Mouse (Mus musculus) kidney, postnatal 25 days (tissue): Measurements from ENCODE around the gene Hist2h3c2.
"Not testable (repeated sequence)": the region's sequence is repeated elsewhere in the genome, so short reads cannot be mapped to it uniquely, and the experiment has no call there.

ENCODE experiments used
- DNase-seq, 2 experiments: peaks; one replicate each; pipeline ENCODE4 v3.0.0; 2021; ENCODE audit warnings: mixed read lengths in 2 of 2

The Hist2h3c2 gene

GRCm38 (mm10) chr3:96260220-96260619, 21.3 kb upstream of the Hist2h3c2 start:
- no peak for DNase-seq

DNA sequence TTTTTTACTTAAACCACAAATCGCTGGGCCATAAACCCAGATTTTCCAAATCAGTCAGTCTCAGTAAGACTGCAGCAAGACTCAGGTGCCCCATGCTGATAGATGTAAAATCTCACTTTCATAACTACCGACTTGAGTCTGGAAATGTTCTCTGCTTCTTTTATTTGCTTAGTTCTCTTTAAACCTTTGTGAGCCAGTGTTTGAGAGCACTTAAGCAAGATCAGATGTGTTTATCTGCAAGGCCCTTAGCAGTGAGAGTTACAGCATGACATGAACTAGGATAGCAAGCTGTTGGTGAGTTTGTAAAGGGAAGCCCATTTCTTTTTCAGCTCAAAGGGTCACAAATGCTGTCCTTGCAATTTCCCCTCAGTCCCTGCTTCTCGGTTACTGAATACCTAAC, 18.3 kb upstream of the Hist2h3c2 start:
- no peak for DNase-seq

- no peak for DNase-seq
Observed at GRCm38 (mm10) chr3:96255926-96256593, 17.1 kb upstream of the Hist2h3c2 start.

- DNase-seq = no peak
Observed at GRCm38 (mm10) chr3:96254683-96255355, 15.9 kb upstream of the Hist2h3c2 start.

- no peak for DNase-seq
Observed at GRCm38 (mm10) chr3:96251787-96252186, 12.9 kb upstream of the Hist2h3c2 start.

- no peak for DNase-seq
Observed at GRCm38 (mm10) chr3:96250890-96251289, 12.0 kb upstream of the Hist2h3c2 start.

- no peak for DNase-seq
Observed at GRCm38 (mm10) chr3:96249034-96249345, 10.1 kb upstream of the Hist2h3c2 start.

DNA sequence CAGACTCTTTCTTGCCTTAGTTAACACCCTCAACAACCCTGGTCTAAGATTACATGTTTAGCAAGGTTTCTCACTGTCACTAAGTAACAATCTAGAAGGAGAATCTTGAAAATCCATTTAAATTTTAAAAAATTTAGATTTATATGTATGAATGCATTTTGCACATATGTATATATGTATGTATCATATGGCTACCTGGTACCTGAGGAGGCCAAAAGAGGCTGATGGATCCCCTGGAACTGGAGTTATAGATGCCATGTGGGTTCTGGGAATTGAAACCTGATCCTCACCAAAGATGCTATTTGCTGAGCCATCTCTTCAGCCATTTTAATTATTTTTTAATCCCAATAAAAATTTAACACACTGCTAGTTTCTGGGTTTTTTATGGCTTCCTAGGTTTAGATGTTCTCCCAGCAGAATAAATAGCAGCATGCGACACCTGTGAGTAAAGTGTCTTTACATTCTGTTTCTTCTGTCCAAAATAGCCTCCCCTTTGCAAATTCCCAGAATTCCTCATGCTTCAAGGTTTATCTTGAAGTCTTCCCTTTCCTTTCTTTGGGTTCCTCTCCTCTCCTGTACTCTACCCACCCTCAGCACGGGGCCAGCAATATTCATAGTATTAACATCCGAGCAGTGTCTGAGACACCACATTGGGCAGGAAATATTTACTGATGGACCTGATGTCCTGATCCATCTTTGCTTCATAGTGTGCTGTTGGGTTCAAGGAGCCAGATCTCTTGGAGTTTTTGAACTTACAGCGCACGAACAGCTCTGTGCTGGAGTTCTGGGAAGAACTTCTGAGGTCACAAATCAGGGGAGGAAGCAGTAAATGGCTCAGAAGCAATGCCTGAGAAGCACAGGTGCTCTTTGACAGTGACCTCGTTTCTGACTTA, 9.5 kb upstream of the Hist2h3c2 start:
- no peak for DNase-seq

DNA sequence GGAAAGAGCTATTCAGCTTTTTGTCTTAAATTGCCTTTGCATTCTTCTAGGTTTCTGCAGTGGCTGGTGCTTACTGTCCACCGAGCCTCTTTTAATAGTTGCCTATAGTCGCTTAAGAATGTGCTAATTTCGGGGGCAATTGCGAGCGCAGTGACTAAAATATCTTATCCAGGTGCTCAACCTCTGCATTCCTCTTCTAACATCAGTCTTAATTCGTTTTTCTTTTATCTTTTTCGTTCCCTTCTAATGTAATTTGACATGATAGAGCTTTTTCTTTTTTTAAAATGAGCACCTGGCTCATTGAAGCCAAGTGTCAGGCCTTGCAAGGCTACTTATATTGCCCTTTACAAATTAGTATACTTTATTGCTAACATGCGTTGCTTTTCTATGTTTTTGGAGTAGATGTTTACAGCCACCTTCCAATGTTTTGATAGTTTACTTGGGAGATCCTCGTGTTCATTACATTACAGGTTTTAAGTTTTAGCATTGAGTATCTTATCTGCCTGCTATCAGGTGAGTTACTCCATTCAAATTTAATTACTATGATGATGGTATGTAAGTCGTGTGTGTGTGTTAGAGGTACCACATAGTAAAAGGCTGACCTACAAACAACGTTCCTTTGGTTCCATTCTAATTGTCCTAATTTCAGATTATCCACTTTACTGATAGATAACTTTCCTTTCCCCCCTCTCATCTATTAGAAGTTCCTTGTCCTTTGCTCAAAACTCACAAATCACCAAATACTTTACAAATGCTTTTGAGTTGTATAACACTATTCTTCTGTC, 8.6 kb upstream of the Hist2h3c2 start:
- no peak for DNase-seq

- DNase-seq = not testable (repeated sequence)
Observed at GRCm38 (mm10) chr3:96246427-96246856, 7.5 kb upstream of the Hist2h3c2 start, which contains the start of gene Hist2h3c1. Hist2h3c1 (plus strand) TSS chr3:96246685.

DNA sequence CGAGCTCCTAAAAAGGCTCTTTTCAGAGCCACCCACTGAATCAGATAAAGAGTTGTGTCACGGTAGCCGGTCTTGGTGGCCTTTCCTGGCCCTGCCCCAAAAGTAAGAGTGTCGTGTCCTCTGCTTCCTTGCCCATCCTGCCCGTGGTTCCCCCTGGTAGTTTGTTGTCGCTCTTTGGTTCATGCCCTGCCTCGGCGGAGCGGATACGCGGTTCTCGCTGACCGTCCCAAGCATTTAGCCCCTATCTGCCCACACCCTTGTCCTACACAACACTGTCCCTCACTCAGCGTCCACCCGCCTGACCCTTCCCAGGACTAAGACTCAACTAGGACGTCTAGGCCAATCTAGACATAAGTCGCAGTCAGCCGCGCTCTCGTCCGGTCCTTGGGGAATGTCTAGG, 7.1 kb upstream of the Hist2h3c2 start:
- not testable (repeated sequence) for DNase-seq

GRCm38 (mm10) chr3:96245003-96245886, 6.3 kb upstream of the Hist2h3c2 start, which contains the start of gene Hist2h2aa1:
Hist2h2aa1 (plus strand) TSS chr3:96245497.
- DNase-seq = peak; percentile 82 to 93

DNA sequence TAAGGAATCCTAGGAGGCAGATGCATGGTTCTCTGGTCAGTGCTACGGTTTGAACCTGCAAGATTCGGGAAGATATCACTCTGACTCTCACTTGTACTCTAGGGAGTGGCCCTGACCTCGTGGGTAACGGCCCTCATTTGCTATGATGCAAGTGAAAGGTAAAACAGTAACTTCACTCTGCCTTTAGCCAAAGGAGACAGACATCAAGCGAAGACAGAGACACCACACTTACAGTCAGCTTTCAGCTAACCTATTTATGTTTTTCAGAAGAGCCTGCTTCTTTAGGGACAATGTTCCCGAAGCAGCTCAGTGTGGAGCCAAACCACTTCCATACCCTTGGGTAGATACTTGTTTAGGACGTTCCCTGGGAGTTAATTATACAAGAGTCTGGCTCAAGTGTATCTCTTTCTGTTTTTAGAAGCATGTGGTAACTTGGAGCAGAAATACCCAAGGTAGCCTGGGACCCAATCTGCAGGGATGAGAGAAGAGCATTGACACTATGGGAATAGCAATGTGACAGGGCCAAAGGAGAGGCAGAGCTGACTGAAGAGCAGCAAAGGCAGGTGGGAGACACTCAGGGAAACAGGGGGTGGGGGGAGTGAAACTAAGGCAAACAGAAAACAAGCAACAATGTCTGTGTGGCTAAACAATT, 5.1 kb upstream of the Hist2h3c2 start:
- peak in 1 of 2 experiments; percentile 61 for DNase-seq

- DNase-seq = no peak
Observed at GRCm38 (mm10) chr3:96240799-96241197, 1.9 kb upstream of the Hist2h3c2 start.

DNA sequence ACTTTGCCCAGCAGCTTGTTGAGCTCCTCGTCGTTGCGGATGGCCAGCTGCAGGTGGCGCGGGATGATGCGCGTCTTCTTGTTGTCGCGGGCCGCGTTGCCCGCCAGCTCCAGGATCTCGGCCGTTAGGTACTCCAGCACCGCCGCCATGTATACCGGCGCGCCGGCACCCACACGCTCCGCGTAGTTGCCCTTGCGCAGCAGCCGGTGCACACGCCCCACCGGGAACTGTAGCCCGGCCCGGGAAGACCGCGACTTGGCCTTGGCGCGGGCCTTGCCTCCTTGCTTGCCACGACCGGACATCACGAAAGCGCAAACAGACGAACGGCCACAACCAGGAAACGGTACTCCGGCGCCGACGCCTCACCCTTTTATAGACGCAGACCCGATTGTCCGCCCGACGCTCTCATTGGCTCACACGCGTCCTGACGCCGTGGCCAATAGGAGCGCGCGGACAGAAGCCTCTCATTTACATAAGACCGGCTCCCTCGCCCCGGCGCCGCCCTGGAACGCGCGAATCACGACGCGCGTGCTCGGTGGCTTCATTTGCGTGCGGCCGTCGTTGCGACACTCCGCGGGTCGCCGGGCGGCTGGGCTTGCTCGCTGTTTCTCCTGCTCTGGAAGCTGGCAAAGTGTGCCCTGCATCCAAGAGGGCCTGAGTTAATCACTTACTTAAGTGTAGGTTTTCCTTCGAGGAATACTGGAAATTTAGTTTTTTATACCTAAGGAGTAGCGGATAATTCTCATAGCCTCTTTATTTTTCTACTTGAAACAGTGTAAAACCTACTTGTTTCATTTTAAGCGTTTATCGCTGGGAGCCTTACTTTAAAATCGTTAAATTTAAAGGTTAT, 1.2 kb upstream of the Hist2h3c2 start, which contains the start of gene Hist2h2aa2:
Gene Hist2h2aa2 (minus strand): TSS at position 328 of the 850 bp plus-strand sequence.
- DNase-seq = peak; percentile 96 to 97

DNA sequence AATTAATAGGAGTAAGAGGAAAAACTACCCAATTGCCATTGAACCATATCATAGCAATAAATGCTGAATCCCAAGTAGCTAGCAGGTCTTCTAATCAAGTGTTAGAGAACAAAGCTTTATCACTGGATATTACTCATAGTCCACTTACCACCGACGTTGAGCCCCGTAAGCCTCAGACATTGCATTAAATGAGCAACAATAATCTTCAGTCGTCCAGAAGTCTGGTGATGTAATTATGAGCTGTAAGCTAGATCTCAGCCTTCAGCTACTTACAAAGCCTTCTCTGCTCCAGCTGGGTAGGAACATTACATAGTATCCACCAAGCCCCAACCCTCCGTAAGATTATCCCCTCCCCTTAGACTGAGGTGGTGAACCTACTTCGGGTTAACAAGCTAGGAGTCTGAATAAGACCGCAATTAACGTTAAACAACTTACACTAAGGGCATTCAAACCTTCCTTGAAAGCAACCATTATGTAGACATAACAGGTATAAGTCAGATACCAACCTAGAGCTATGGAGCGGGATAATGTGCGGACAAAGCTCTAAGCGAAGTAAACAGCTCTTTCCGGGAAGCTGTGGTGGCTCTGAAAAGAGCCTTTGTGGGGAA, 919 bp downstream of the Hist2h3c2 start:
- no peak for DNase-seq

GRCm38 (mm10) chr3:96237335-96237903, 1.5 kb downstream of the Hist2h3c2 start:
- no peak for DNase-seq

DNA sequence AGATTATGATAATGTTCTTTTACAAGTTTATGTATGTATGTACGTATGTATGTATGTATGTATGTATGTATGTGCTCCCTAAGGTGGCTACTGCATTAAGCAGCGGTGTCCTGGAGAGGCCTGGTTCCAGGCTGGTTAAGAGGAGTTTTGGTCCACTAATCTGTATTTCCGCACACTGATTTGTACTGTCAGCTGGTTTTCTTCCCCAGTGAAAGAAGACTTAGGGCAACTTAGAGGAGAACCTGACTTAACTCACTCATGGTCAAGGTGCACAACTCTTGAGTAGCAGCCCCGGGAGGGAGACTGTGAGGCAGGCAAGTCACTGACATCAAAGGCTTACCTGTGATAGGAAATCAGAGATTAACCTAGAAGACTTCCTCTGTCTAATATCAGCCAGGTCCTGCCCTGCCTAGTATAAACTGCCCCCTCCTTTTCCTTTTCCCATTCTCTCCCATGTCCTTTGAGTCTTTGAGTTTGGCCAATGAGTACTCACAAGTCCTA, 2.0 kb downstream of the Hist2h3c2 start:
- no peak for DNase-seq

- no peak for DNase-seq
Observed at GRCm38 (mm10) chr3:96235836-96236235, 3.1 kb downstream of the Hist2h3c2 start.
